Mouse (Mus musculus): ENCODE measurements around the gene Stx18.

Gene Stx18

GRCm38 (mm10) chr5:38129339-38129738 is 90.8 kb downstream of the Stx18 start:
- in situ Hi-C loops (cut with MseI, MboI), result no loop called here

- in situ Hi-C loops (cut with MseI, MboI), result no loop called here
Observed at GRCm38 (mm10) chr5:38136247-38136646, 97.7 kb downstream of the Stx18 start.

- in situ Hi-C loops (cut with MseI, MboI), result no loop called here
Observed at GRCm38 (mm10) chr5:38137163-38137562, 98.6 kb downstream of the Stx18 start.

DNA sequence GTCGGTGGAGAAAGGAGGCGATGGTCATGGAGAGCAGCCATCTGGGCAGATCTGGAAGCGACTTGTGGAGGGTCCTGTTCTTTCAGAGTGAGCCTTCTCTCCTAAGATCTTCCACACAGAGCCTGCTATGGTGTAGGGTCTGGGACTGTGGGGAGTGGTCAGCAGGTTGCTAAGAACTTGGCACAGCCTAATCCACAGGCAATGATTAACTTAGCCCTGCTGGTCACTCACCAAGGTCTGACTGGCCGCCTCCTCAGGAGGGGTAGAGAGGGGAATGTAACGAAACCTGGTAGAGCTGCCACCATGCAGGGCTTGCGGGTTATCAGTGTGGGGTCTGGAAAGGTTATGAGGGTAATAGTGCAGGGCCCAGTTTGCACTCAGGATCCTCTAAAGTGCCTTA is 102.4 kb downstream of the Stx18 start:
- in situ Hi-C loops (cut with MseI, MboI), result no loop called here

- in situ Hi-C loops (cut with MseI, MboI), result no loop called here
Observed at GRCm38 (mm10) chr5:38146524-38146923, 108.0 kb downstream of the Stx18 start.

GRCm38 (mm10) chr5:38151264-38151663 is 112.7 kb downstream of the Stx18 start:
- in situ Hi-C loops (cut with MseI, MboI), result no loop called here

DNA sequence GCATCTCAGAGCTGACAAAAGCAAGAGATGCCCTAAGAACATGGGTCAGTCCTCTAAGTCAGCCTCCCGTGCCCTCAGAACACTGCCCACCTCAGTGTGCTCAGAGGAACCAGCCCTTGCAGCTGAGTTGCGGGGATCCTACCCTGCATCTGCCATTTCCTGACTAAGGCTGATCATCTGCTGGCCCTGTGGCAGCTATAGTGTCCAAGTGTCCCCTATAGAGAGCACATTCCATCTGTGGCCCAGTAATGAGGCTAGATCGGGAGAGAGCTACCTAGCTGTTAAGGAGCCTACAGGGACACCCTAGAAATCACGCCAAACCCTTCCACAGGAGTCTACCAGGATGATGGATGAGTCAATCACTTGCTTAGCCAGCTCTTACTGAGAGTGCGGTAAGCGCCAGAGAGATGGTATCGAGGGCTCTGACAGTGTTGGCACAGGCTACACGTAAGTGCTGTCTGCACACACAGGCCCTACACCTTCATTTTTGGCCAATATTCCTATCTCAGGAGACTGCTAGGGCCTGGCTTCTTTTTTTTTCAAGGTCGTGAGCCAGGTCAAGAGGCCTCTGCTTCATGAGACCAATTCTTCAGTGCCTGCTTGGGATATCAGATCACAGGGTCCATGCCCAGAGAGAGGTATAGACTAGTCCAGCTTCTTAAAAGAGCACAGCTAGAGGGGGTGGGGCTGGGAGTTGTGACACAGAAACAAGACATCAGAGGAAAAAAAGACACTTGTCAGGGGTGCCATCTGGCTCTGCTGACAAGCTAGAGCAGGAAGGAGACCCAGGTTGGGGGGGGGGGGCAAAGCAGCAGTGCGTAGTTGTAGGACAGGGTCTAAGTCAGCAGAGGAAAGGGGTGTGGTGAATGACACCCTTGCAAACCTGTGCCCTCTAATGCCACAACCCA is 113.9 kb downstream of the Stx18 start:
- in situ Hi-C loops (cut with MseI, MboI), result no loop called here

- in situ Hi-C loops (cut with MseI, MboI), result no loop called here
Observed at GRCm38 (mm10) chr5:38153636-38154035, 115.1 kb downstream of the Stx18 start.

DNA sequence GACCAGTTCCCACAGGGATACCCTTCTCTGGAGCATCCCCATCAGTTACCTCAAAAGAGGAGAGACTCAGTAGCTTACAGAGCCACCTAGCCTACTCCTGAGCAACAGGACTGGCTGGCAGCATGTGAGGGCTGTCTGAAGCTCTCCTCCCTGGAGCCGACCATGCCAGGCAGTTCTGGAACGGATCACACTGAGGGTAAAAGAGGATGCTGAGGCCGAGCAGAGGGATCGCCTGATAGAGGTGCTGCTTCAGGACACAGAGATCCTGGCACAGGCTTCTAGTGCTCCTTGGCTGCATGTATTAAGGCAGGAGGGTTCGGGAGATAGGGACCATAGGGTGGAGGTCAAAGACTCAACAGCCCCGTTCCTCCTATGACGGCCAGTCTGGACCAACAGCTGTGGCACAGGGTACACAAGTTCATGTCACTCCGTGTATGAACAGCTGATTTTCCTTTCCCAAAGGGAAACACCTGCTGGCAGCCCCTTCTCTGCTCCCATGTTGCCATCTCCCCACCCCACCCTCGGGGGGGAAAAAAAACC is 119.0 kb downstream of the Stx18 start:
- in situ Hi-C loops (cut with MseI, MboI), result no loop called here

DNA sequence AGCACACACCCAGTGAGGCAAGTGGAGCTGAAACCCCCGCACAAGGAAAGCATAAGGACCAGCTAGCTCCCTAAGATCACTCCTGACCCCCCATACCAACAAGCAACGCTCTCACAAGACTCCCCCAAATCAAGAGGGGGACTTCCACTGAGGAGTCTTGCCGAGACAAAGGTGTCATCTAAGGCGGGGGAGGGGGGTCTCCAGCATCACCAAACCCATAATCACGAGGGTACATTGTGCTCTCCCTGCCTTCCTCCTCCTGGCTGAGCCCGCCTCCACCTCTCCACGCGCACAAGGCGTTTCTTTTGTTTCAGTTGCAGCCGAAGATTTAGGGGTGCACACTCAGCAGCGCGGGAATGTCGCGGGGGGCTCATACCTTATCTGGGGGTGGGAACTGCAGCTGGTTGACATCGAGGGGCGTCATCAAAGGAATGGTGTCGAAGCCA is 120.0 kb downstream of the Stx18 start:
- in situ Hi-C loops (cut with MseI, MboI), result no loop called here

DNA sequence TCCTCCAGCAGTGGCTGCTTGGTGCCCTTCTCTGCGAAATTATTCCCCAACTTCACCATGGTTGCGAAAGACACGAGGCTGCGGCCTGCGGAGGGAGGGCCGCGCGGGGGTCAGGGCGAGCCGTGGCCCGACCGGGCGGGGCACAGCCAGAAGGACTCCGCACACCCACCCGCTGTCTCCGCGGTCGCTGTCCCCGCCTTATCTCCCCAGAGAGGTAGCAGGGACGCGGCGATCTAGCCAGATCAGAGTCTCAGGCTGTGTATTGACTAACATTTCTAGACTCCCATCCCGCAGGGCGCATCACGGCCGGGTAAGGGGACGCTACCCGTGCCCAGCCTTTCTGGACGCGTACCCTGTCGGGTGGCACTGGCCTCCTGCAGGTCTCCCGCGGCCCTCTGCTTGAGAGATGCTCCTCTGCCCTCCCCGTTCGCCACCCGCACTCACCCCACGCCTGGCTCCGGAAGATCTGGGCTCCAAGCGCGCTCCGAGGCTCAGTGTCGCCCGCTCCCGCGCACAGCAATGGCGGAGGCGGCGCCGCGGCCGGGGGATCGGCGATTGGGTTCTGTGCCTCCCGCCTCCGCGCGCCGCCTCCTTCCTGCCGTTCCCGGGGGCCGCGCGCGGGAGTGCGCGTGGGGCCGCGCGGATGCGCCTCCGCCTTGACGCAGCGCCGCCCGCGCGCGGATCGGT is 120.5 kb downstream of the Stx18 start:
- in situ Hi-C loops (cut with MseI, MboI), result no loop called here

DNA sequence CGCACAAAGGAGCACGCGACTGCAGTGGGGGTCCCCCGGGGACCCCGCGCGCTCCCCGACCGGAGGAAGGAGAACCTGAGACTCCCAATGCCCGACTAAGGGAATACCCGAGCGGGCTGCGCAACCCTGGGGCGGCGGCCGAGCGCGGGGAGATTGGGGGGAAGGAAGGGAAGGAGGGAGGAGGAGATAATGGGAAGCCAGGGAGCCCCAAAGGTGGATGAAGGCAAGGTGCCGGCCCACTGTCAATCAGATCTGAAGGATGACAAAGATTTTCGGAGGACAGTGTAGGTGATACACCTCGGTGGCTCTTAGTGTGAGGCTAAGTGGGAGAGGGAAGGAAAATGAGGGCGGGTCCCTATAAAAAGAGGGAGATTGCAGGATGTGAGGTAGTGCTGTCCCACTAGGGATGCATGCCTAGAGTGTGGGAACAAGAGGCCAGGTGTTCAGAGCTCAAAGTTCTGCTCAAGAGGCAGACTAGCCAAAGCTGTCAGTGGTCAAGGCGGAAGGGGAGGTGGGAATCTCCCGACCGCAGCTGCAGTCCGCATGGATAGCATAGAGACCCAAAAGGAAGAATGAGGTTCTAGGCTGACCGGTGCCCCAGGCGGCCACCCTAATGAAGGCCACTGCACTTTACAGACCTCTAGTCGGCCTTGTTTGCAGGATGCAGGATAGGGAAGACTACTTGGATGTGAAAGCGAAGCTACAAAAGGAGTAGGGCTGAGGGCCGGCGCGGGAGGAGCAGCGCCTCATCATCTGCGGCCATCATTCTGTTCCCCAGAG is 121.3 kb downstream of the Stx18 start, which contains the start of gene Nsg1:
TSS of gene Nsg1 (minus strand) at position 274 of the 780 bp plus-strand sequence.
- in situ Hi-C loops (cut with MseI, MboI), result no loop called here

- in situ Hi-C loops (cut with MseI, MboI), result no loop called here
Observed at GRCm38 (mm10) chr5:38168497-38168896, 130.0 kb downstream of the Stx18 start.

GRCm38 (mm10) chr5:38173766-38174165 is 135.2 kb downstream of the Stx18 start:
- in situ Hi-C loops (cut with MseI, MboI), result no loop called here

DNA sequence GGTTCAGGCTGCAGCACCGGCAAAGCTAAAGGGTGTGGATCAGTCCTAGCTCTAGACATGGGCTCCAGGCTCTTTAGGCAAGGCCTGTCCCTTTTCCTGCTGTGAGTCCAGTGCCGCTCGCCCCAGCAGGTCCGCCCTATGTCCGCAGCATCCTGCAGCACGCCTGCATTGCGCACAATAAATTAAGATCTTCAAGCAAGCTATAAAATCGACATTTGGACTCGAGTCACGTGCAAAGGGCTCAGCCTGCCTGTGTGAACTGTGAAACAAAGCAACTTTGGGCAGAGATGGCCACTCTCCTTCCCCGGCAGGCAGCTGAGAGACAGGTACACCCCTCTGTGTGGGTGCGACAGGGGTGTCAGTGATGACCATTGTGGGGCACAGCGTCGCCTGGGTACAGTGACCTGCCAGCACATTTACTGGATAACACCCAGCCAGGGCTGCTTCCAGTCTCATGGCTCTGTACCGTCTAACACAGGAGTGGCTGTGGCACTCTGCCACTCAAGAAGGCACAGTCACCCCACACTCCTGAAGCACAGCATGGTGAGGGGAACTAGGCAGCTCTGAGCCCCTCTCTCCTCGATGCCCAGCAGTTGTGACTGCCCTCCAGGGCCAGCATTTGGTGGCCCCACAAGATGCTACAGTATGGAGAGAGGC is 135.8 kb downstream of the Stx18 start:
- in situ Hi-C loops (cut with MseI, MboI), result no loop called here

DNA sequence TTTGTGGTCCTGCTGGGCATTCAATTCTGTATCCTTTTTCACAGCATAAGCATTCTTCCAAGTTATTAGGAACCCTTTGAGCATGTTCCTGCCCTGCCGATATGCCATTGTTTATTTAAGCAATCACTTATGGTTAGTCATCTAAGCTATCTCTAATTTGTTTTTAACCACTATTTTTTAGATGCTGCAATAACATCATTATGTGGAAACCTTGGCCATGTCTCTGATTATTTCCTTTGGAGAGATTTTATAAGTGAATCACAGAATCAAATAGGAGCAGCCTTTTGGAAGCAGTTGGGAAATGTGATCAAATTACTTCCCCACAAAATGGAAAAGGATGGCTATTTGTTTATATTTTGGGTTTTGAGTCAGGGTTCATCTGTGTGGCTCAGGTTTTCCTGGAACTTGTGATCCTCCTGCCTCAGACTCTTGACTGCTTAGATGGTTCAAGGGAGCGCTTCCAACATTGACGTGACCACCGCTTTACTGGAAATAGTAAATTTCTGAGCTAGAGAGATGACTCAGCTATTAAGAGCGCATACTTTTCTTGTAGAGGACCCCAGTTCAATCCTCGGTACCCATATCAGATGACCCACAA is 146.2 kb downstream of the Stx18 start:
- in situ Hi-C loops (cut with MseI, MboI), result no loop called here

DNA sequence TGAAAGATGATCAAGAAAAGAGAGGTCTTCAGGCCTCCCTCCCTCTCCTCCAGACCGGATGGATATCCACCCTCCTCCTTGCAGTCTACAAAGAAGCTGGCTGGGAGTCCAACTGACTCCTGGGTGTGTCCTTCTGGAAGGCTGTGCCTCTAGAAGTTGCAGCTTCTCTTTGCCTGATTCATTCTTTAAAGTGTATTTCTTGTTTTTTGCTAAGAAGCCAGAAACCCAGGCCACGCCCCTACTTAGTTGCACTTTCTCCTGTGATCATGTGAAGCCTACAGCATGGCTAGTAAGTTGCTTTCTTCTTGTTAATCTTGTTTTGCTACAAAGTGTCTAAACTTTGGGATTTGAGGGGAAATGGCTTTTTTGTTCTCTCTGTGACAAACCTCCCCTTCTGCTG is 148.5 kb downstream of the Stx18 start:
- in situ Hi-C loops (cut with MseI, MboI), result no loop called here
